Mouse (Mus musculus) liver, embryonic 14.5 days (tissue): ENCODE results near the gene Fam193a. TPM values are rescaled to one million over a fixed set of nuclear protein-coding genes. Genes with fewer than 3 reads are reported as not detected.

Experiments
- ATAC-seq: fragments of 200-750 bp; cut with Nextera tagmentation; 2 replicates; pipeline ENCODE4 v1.8.0; 2017; ENCODE audit warnings: moderate number of reproducible peaks, mild to moderate bottlenecking, moderate library complexity; ENCODE audit not compliant: insufficient read depth
- DNase-seq, 3 experiments: peaks; one replicate each; pipeline ENCODE4 v3.0.0-alpha.2; 2012 to 2013; ENCODE audit warnings: low read depth in 3 of 3, low spot score in 3 of 3
- H3K27ac ChIP-seq: fragments of 300-500 bp; sonication (generic); 2 replicates; pipeline ENCODE4 v1.5.1; 2014; ENCODE audit warnings: moderate library complexity, mild to moderate bottlenecking, control low read depth, inconsistent platforms
- H3K27me3 ChIP-seq: fragments of 300-500 bp; sonication (generic); 2 replicates; pipeline ENCODE4 v1.6.1; 2014; ENCODE audit warnings: mild to moderate bottlenecking, low read length, moderate library complexity; ENCODE audit not compliant: control insufficient read depth, insufficient read depth
- H3K36me3 ChIP-seq: fragments of 300-500 bp; sonication (generic); replicated peaks from 2 replicates; pipeline ENCODE4 v1.6.1; 2014; ENCODE audit warnings: low read depth; ENCODE audit not compliant: control insufficient read depth, insufficient read depth
- H3K4me1 ChIP-seq, 2 experiments: fragments of 200-500 bp in 1 of 2; fragments of 300-500 bp in 1 of 2; sonication (generic) in 1 of 2; replicated peaks; 2 replicates each; pipeline ENCODE4 v1.6.1; 2012 to 2014; ENCODE audit warnings: antibody characterized with exemption in 1 of 2, inconsistent platforms in 1 of 2, low read length in 1 of 2; ENCODE audit not compliant: control insufficient read depth in 2 of 2, insufficient read depth in 2 of 2
- H3K4me2 ChIP-seq: fragments of 300-500 bp; sonication (generic); 2 replicates; pipeline ENCODE4 v1.6.1; 2014; ENCODE audit warnings: low read depth, mild to moderate bottlenecking, control low read depth, moderate library complexity
- H3K4me3 ChIP-seq, 2 experiments: fragments of 200-500 bp in 1 of 2; fragments of 300-500 bp in 1 of 2; sonication (generic) in 1 of 2; 2 replicates each; pipeline ENCODE4 v1.5.1; 2012 to 2014; ENCODE audit warnings: low read depth in 2 of 2, low read length in 2 of 2, mild to moderate bottlenecking in 2 of 2, control low read depth in 1 of 2, inconsistent platforms in 1 of 2, moderate library complexity in 1 of 2; ENCODE audit not compliant: insufficient read depth in 1 of 2
- H3K9ac ChIP-seq: fragments of 300-500 bp; sonication (generic); replicated peaks from 2 replicates; pipeline ENCODE4 v1.6.1; 2014; ENCODE audit warnings: mild to moderate bottlenecking, control low read depth, moderate library complexity
- H3K9me3 ChIP-seq: fragments of 300-500 bp; sonication (generic); 2 replicates; pipeline ENCODE4 v1.6.1; 2016; ENCODE audit warnings: low read length, mixed read lengths; ENCODE audit not compliant: control insufficient read depth
- CTCF ChIP-seq: IDR thresholded peaks from 2 replicates; pipeline ENCODE4 v1.5.1; 2016; ENCODE audit warnings: antibody characterized with exemption, low read depth, control low read depth
- EP300 ChIP-seq: IDR thresholded peaks from 2 replicates; pipeline ENCODE4 v1.6.1; 2016; ENCODE audit warnings: antibody characterized with exemption, low read depth
- WGBS: fragments of 180-500 bp; shearing (Covaris S2); extraction: QIAGEN DNeasy Blood & Tissue Kit; methylation state at CpG from one replicate; pipeline ENCODE4 v1.1.7; 2014; ENCODE audit not compliant: insufficient replicate concordance; 5-methylcytosine and 5-hydroxymethylcytosine counted together
- polyA plus RNA-seq, 2 experiments: library from polyadenylated mRNA; depleted of rRNA in 1 of 2; stranded (reverse) in 1 of 2; unstranded in 1 of 2; fragments of >200 nt; fragmentation: Nextera tagmentation in 1 of 2; extraction: Ambion mirVana in 1 of 2; gene quantifications; 2 replicates each; pipeline versions ENCODE4 v1.2.1 to v1.2.3; 2012 to 2014

Fam193a gene
- polyA plus RNA-seq, 2 experiments, result 2.9 to 6.4 TPM

DNA sequence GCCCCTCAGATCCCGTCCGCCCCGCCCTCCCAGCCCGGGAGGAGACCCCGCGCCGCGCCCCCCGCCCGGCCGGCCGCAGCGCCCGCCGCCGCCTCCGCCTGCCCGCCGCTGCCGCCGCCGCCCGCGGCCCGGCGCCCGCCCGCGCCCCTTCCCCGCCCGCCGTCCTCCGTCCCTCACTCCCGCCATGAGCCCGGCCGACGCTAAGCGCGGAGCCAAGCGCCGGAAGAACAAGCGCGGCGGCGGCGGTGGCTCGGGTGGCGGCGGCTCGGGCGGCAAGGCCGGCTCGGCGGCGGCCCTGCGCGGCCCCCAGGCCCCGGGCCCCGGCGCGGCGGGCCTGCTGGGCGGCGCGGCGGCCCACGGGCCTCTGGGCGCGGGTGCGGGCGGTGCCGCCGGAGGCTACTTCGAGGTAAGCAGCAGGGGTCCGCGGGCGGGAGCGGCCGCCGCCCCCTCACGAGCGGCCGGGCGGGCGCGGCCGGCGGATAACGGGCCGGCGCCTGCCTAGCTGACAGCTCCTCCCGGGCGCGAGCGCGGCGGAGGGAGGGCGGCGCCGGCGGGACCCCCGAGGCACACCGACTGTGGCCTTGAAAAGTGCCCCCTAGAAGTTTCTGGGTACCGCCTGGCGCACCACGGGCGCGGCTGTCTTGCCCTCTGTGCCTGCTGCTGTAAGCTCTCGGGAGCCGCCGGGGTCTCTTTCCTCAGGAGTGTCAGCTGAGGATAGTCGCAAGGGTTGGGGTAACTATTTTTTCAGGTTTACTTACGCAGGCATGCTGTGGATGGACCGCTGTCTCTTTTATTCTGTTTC, 490 bp downstream of the Fam193a start:
- Histone ChIP-seq H3K4me2 (peak overlapping the region; percentile 95), H3K4me3 (peak overlapping the region; percentile 70 to 71), H3K27me3 (no peaks in the 10 kb centered on the region), H3K9ac (peak overlapping the region; percentile 96), H3K9me3 (no peaks in the 10 kb centered on the region), H3K36me3 (no peaks in the 10 kb centered on the region), H3K27ac (peak overlapping the region; percentile 3; the same call in 1 of the 2 replicates), H3K4me1 (peaks cover 5 to 18% of the 10 kb centered on the region in 2 experiments)
- DNase-seq (peak in 2 of 3 experiments; percentile 23 to 31), ATAC-seq (peak; percentile 7; the same call in 1 of the 2 replicates)
- no peak for TF ChIP-seq CTCF
- TF ChIP-seq EP300, result no peak
- under 1% methylated on average over 99 of the region's 114 CpGs for WGBS

DNA sequence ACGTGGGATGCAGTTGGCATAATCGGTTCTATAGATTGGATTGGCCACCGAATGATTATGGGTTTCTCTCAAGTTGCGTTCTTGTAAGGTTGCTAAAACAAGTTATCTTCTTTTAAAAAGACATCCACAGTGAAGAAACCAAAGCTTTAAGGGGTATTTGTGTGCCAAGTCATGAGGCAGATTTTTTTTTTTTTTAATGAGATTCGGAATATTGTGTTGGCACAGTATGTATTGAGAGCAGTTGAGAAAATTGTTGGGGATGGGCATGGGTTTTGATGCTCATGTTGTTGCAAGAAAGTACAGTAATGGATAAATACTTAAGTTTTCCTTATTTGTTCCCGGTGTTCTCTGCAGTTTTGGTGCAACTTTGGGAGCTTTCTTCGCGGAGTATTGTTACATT, 1.1 kb downstream of the Fam193a start:
- Histone ChIP-seq H3K36me3 (no peaks in the 10 kb centered on the region), H3K4me3 (peak overlapping the region; percentile 70 to 71), H3K27me3 (no peaks in the 10 kb centered on the region), H3K9ac (peak overlapping the region; percentile 96), H3K27ac (no peak overlapping the region), H3K4me1 (peaks cover 5 to 18% of the 10 kb centered on the region in 2 experiments), H3K4me2 (peak overlapping the region; percentile 95), H3K9me3 (no peaks in the 10 kb centered on the region)
- no peak for TF ChIP-seq CTCF
- TF ChIP-seq EP300, result no peak
- DNase-seq, result no peak
- 28% methylated on average over 8 of the region's 8 CpGs for WGBS
- ATAC-seq, result no peak

DNA sequence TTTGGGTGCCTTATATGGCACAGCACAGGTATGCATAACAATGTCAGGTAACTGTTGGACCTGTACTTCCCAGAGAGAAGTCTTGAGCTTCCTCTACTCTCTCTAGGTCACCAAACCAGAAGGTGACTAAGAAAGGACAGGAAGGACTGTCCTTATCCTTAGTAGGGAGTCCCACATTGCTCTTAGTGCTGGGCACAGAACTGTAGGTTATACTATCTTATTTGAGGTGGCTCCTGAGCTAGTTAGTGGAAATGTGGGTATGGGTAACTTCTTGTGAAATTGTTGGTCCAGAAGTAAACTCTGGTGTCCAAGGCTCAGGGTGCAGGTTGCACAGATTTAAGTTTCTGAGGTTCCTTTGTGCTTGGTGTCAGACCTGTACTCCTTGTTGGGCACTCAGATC, 2.4 kb downstream of the Fam193a start:
- H3K27me3 ChIP-seq, result no peaks in the 10 kb centered on the region
- TF ChIP-seq EP300 (no peak), CTCF (no peak)
- ATAC-seq (no peak), DNase-seq (no peak)
- no peaks in the 10 kb centered on the region for H3K36me3 ChIP-seq
- H3K27ac ChIP-seq, result no peak overlapping the region
- peaks cover 5 to 18% of the 10 kb centered on the region in 2 experiments for H3K4me1 ChIP-seq
- H3K4me2 ChIP-seq, result peak overlapping the region; percentile 18; the same call in 1 of the 2 replicates
- H3K4me3 ChIP-seq, result no peak overlapping the region
- no peaks in the 10 kb centered on the region for H3K9me3 ChIP-seq
- no peak overlapping the region for H3K9ac ChIP-seq

DNA sequence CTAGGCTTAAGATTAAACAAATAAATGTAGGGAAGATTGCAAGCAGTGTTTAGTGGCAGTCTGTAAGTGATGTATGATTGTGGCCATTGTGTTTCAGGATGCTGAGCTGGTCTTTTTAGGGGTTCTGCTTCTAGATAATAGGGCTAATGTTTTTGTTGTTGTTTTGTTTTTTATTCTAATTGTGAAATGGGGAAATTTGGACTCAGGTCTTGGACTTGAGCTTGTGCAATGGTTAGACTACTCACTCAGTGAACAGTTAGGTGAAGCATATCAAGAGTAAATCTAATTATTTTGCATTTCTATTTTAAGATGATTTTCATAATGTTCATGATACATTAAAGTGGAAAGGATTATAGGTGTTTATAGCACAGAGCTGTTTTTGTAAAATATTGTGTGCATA, 2.8 kb downstream of the Fam193a start:
- DNase-seq (no peak), ATAC-seq (no peak)
- no peaks in the 10 kb centered on the region for H3K9me3 ChIP-seq
- TF ChIP-seq CTCF (no peak), EP300 (no peak)
- no peaks in the 10 kb centered on the region for H3K36me3 ChIP-seq
- peaks cover 5 to 18% of the 10 kb centered on the region in 2 experiments for H3K4me1 ChIP-seq
- H3K4me2 ChIP-seq, result 0 out of 2 replicates have a peak overlapping the region, but pooled peaks have one; percentile 18
- H3K27ac ChIP-seq, result no peak overlapping the region
- no peak overlapping the region for H3K9ac ChIP-seq
- no peaks in the 10 kb centered on the region for H3K27me3 ChIP-seq
- H3K4me3 ChIP-seq, result no peak overlapping the region

DNA sequence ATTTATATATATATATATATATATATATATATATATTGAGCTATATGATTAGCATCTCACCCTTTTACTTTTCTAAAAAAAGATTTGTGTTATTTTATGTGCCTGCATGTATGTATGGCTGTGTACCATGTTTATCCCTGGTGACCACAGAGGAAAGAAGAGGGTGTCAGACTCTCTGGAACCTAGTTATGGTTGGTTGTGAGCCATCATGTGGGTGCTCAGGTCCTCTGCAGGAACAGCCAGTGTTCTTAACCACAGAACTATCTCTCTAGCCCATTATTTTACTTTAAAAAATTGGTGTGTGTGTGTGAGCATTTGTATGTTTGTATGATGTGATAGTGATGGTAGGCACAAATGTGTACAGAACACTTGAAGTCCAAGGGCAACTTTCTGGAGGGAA, 9.1 kb downstream of the Fam193a start:
- Histone ChIP-seq H3K4me3 (no peak overlapping the region), H3K9me3 (no peaks in the 10 kb centered on the region), H3K4me1 (peaks cover 0 to 9% of the 10 kb centered on the region in 2 experiments; a peak in 2 of 4 replicates), H3K27ac (no peak overlapping the region), H3K27me3 (no peaks in the 10 kb centered on the region), H3K36me3 (no peaks in the 10 kb centered on the region), H3K9ac (no peak overlapping the region), H3K4me2 (no peak overlapping the region)
- ATAC-seq (no peak), DNase-seq (no peak)
- no peak for TF ChIP-seq EP300
- TF ChIP-seq CTCF, result no peak
